Mouse (Mus musculus) lung, embryonic 15.5 days (tissue): ENCODE data around the gene Traf2. TPM values are rescaled to one million over a fixed set of nuclear protein-coding genes. Genes with fewer than 3 reads are reported as not detected.

Source experiments
- ATAC-seq: fragments of 200-750 bp; cut with Nextera tagmentation; 2 replicates; pipeline ENCODE4 v1.8.0; 2017; ENCODE audit warnings: moderate number of reproducible peaks, borderline replicate concordance; ENCODE audit not compliant: low FRiP score, low TSS enrichment; ENCODE audit errors: extremely low read depth
- H3K27ac ChIP-seq: fragments of 300-500 bp; sonication (generic); 2 replicates; pipeline ENCODE4 v1.5.1; 2015; ENCODE audit warnings: moderate library complexity, mild to moderate bottlenecking, inconsistent platforms
- H3K27me3 ChIP-seq: fragments of 300-500 bp; sonication (generic); 2 replicates; pipeline ENCODE4 v1.6.1; 2015; ENCODE audit warnings: inconsistent platforms
- H3K36me3 ChIP-seq: fragments of 300-500 bp; sonication (generic); 2 replicates; pipeline ENCODE4 v1.6.1; 2015; ENCODE audit warnings: inconsistent platforms
- H3K4me1 ChIP-seq: fragments of 300-500 bp; sonication (generic); 2 replicates; pipeline ENCODE4 v1.6.1; 2015; ENCODE audit warnings: inconsistent platforms
- H3K4me2 ChIP-seq: fragments of 300-500 bp; sonication (generic); 2 replicates; pipeline ENCODE4 v1.6.1; 2015; ENCODE audit warnings: inconsistent platforms, mild to moderate bottlenecking, moderate library complexity
- H3K4me3 ChIP-seq: fragments of 300-500 bp; sonication (generic); 2 replicates; pipeline ENCODE4 v1.5.1; 2015; ENCODE audit warnings: mild to moderate bottlenecking, inconsistent platforms
- H3K9ac ChIP-seq: fragments of 300-500 bp; sonication (generic); 2 replicates; pipeline ENCODE4 v1.6.1; 2015; ENCODE audit warnings: inconsistent platforms
- H3K9me3 ChIP-seq: fragments of 300-500 bp; sonication (generic); 2 replicates; pipeline ENCODE4 v1.6.1; 2016; ENCODE audit warnings: inconsistent platforms
- WGBS: fragments of 180-500 bp; shearing (Covaris S2); methylation state at CpG from one replicate; pipeline ENCODE4 v1.1.7; 2015; 5-methylcytosine and 5-hydroxymethylcytosine counted together
- polyA plus RNA-seq: library from polyadenylated mRNA; unstranded; fragments of >200 nt; fragmentation: Nextera tagmentation; extraction: Ambion mirVana; gene quantifications from 2 replicates; pipeline ENCODE4 v1.2.1, GENCODE M21; 2015

The Traf2 gene
- 37.1 and 41.3 TPM in 2 replicates for polyA plus RNA-seq

- WGBS, result 2% methylated on average over 48 of the region's 48 CpGs
Observed at GRCm38 (mm10) chr2:25546811-25547491, at the start of gene Traf2. TSS of gene Traf2 (minus strand) at chr2:25546940.

GRCm38 (mm10) chr2:25591863-25592262, 45.1 kb upstream of the Traf2 start:
- Histone ChIP-seq H3K9ac (no peak overlapping the region), H3K9me3 (no peaks in the 10 kb centered on the region), H3K27me3 (no peaks in the 10 kb centered on the region), H3K4me2 (no peak overlapping the region), H3K4me3 (no peak overlapping the region), H3K4me1 (no peaks in the 10 kb centered on the region), H3K36me3 (peaks cover 83% of the 10 kb centered on the region), H3K27ac (no peak overlapping the region)
- WGBS, result 87% methylated on average over 2 of the region's 2 CpGs
- no peak for ATAC-seq

More at GRCm38 (mm10) chr2:25546811-25547491, at the start of gene Traf2:
- H3K9ac ChIP-seq, result peak within 1 kb of the TSS; percentile 65
- peak within 1 kb of the TSS; percentile 61 for H3K4me2 ChIP-seq
- H3K27me3 ChIP-seq, result no peaks in the 10 kb centered on the region
- H3K4me3 ChIP-seq, result peak within 1 kb of the TSS; percentile 69
- peak within 1 kb of the TSS; percentile 83 for H3K27ac ChIP-seq
- peaks cover 16% of the 10 kb centered on the region for H3K4me1 ChIP-seq
- no peaks in the 10 kb centered on the region for H3K36me3 ChIP-seq
- no peaks in the 10 kb centered on the region for H3K9me3 ChIP-seq
- peak; percentile 99 for ATAC-seq

DNA sequence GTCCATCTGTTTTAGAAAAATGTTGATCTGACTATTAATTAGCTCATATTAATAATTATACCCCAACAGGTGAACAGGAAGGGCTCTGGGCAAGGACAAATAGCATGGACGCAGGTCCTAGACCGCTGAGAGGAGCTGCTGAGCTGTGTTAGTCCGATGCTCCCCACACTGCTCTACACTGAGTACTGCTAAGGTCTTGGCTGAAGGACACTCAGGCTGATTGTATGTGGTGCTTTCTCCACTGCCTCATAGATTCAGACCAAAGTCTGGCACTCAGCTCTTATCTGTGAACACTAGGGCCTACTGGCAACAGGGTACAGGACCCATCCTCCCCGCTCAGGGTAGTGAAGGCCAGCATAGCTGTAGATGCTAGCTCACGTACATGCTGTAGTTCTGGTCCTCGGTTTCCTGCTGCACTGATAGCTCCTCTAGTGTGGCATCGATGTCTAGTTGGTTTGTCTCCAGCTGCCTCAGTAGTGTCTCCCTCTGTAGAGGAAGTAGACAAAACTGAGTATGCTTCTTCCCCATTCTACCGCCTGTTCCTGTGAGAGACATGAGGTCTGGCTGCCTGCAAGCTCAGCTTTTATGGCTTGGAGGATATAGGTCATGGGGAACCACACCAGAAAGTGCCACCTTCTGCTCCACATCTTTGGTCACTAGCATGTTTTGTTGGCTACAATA, 41.6 kb upstream of the Traf2 start:
- H3K4me2 ChIP-seq, result no peak overlapping the region
- H3K9me3 ChIP-seq, result no peaks in the 10 kb centered on the region
- H3K27me3 ChIP-seq, result no peaks in the 10 kb centered on the region
- 88% methylated on average over 8 of the region's 8 CpGs for WGBS
- no peak overlapping the region for H3K4me3 ChIP-seq
- H3K27ac ChIP-seq, result no peak overlapping the region
- no peak for ATAC-seq
- H3K36me3 ChIP-seq, result peaks cover 84% of the 10 kb centered on the region
- no peaks in the 10 kb centered on the region for H3K4me1 ChIP-seq
- H3K9ac ChIP-seq, result no peak overlapping the region

GRCm38 (mm10) chr2:25587290-25587689, 40.5 kb upstream of the Traf2 start:
- Histone ChIP-seq H3K36me3 (peaks cover 75% of the 10 kb centered on the region), H3K27me3 (no peaks in the 10 kb centered on the region), H3K27ac (no peak overlapping the region), H3K9ac (no peak overlapping the region), H3K9me3 (no peaks in the 10 kb centered on the region), H3K4me1 (peaks cover 7% of the 10 kb centered on the region), H3K4me3 (no peak overlapping the region), H3K4me2 (no peak overlapping the region)
- 92% methylated on average over 8 of the region's 8 CpGs for WGBS
- ATAC-seq, result no peak

- WGBS, result 75% methylated on average over 3 of the region's 3 CpGs
- Histone ChIP-seq H3K36me3 (peaks cover 58% of the 10 kb centered on the region), H3K9me3 (no peaks in the 10 kb centered on the region), H3K27ac (no peak overlapping the region), H3K9ac (no peak overlapping the region), H3K4me1 (peaks cover 21% of the 10 kb centered on the region), H3K27me3 (peaks cover 8% of the 10 kb centered on the region), H3K4me2 (no peak overlapping the region), H3K4me3 (no peak overlapping the region)
- ATAC-seq, result no peak
Observed at GRCm38 (mm10) chr2:25585601-25586000, 38.9 kb upstream of the Traf2 start.

DNA sequence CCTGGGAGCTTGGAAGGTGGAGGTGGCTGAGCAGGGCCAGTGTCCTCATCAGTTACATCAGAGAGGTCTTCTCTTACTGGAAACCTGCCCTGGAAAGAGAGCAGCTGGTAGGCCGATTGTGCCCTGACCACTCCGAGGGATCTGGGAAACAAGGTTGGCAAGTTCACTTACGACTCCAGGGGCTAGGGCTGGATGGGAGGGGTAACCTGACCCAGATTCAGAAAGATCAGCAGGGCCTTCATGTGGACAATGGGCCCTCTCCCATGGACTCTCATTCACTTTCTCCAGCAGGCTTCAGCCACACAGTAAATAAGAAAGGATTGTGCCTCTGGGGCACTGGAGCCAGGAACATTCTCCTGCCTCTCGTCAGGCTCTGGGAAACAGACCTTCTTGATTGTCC, 38.1 kb upstream of the Traf2 start:
- WGBS, result 85% methylated on average over 4 of the region's 4 CpGs
- peaks cover 23% of the 10 kb centered on the region for H3K4me1 ChIP-seq
- H3K9me3 ChIP-seq, result no peaks in the 10 kb centered on the region
- H3K27me3 ChIP-seq, result peaks cover 15% of the 10 kb centered on the region
- H3K9ac ChIP-seq, result no peak overlapping the region
- H3K36me3 ChIP-seq, result peaks cover 53% of the 10 kb centered on the region
- H3K4me2 ChIP-seq, result no peak overlapping the region
- no peak overlapping the region for H3K4me3 ChIP-seq
- ATAC-seq, result no peak
- no peak overlapping the region for H3K27ac ChIP-seq

DNA sequence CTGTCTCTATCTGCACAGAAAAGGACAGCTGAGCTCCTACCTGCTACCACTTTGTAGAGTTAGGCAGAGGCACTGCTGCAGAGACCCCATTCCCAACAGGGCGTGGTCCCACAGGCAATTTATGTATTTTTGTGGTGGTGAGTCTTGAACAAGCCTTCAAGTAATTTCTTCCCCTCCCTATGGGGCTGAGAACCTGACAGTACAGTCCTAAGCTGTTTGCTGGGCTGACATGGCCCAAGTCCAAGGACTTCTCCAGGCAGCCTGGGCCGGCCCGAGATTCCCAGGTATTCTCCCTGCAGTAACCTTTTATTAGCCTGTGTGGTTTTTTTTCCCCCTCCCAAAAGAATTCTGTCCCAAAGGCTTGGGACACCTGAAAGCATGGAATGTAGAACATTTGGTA, 37.4 kb upstream of the Traf2 start:
- Histone ChIP-seq H3K27me3 (peaks cover 22% of the 10 kb centered on the region), H3K9ac (no peak overlapping the region), H3K4me2 (no peak overlapping the region), H3K36me3 (peaks cover 49% of the 10 kb centered on the region), H3K9me3 (no peaks in the 10 kb centered on the region), H3K4me1 (peaks cover 30% of the 10 kb centered on the region), H3K27ac (no peak overlapping the region), H3K4me3 (no peak overlapping the region)
- 82% methylated on average over 3 of the region's 3 CpGs for WGBS
- no peak for ATAC-seq

DNA sequence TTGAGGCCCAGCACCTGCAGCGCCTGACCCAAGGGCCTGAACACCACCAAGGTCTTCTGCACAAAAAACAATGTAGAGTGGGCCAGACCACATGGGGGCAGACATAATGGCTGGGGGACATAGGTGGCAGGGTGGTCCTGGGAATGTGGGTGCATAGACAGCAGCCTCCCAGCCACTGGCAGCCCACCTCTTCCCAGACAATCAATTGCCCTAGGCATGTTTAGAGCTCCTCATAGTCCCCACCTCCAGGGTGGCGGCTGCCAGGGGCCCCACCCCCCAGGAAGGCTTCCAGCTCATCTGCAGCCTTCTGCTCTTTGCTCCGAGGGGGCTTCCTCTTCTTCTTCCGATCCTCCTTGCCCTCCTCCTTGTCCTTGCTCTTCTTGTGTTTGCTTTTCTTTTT, 36.8 kb upstream of the Traf2 start:
- H3K27ac ChIP-seq, result no peak overlapping the region
- peaks cover 46% of the 10 kb centered on the region for H3K36me3 ChIP-seq
- H3K9ac ChIP-seq, result no peak overlapping the region
- 54% methylated on average over 4 of the region's 4 CpGs for WGBS
- no peak overlapping the region for H3K4me2 ChIP-seq
- H3K4me3 ChIP-seq, result no peak overlapping the region
- no peak for ATAC-seq
- H3K9me3 ChIP-seq, result no peaks in the 10 kb centered on the region
- peaks cover 36% of the 10 kb centered on the region for H3K4me1 ChIP-seq
- H3K27me3 ChIP-seq, result peaks cover 28% of the 10 kb centered on the region

DNA sequence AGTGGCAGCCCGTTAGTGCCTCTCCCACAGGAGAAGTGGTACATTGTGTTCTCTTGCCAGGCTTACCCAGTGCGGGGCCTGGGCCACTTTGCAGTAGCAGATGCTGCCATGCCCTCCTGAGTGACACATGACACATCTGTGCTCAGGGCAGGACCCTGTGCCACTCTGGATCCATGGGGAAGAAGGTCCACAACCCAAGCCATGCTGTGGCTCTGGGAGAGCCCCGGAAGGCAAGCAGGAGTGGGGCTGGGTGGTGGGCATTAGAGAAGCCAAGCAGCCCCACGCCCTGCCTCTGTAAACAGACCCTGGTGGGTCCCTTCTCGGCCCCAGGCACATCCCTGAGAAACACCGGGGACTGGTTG, 36.4 kb upstream of the Traf2 start:
- peaks cover 33% of the 10 kb centered on the region for H3K27me3 ChIP-seq
- H3K9ac ChIP-seq, result no peak overlapping the region
- H3K4me3 ChIP-seq, result no peak overlapping the region
- H3K27ac ChIP-seq, result no peak overlapping the region
- H3K4me2 ChIP-seq, result no peak overlapping the region
- no peak for ATAC-seq
- H3K36me3 ChIP-seq, result peaks cover 42% of the 10 kb centered on the region
- WGBS, result 77% methylated on average over 6 of the region's 6 CpGs
- H3K4me1 ChIP-seq, result peaks cover 40% of the 10 kb centered on the region
- H3K9me3 ChIP-seq, result no peaks in the 10 kb centered on the region

DNA sequence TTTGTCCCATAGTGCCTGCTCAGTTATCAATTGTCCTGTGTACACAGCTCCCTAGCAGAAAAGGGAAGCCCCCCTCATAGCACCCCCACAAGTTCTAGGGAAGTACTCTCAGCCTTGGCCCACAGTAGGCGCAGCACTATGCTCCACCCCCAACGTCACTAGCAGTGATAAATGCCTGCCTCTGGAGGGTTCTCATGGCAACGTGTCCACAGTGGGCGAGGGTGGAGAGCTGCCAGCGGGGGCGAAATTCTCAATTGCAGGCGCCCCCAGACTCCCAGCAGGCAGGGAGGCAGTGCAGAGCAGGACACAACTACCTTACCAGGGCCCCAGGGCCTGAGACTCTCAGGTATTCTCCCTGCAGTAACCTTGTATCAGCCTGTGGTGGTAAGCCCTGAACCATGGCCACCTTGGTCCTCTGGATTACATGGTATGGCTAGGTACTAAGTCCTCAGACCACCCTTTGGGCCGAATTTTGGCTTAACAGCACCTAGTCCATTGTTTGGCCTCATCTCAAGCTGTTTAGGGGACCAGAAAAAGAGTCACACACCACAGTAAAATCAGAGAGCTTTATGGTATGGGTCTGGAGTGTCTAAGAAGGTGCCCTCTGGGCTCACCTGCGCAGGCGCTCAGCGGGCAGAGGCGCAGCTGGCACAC, 35.9 kb upstream of the Traf2 start:
- no peaks in the 10 kb centered on the region for H3K9me3 ChIP-seq
- no peak overlapping the region for H3K9ac ChIP-seq
- 42% methylated on average over 12 of the region's 12 CpGs for WGBS
- peaks cover 39% of the 10 kb centered on the region for H3K36me3 ChIP-seq
- H3K27me3 ChIP-seq, result peaks cover 38% of the 10 kb centered on the region
- H3K4me1 ChIP-seq, result peaks cover 45% of the 10 kb centered on the region
- no peak overlapping the region for H3K4me3 ChIP-seq
- H3K4me2 ChIP-seq, result no peak overlapping the region
- ATAC-seq, result no peak; the same call in 1 of the 2 replicates
- H3K27ac ChIP-seq, result no peak overlapping the region

GRCm38 (mm10) chr2:25581901-25582301, 35.2 kb upstream of the Traf2 start:
- H3K9me3 ChIP-seq, result no peaks in the 10 kb centered on the region
- no peak overlapping the region for H3K4me3 ChIP-seq
- H3K36me3 ChIP-seq, result peaks cover 32% of the 10 kb centered on the region
- H3K27me3 ChIP-seq, result peaks cover 45% of the 10 kb centered on the region
- ATAC-seq, result no peak
- H3K4me2 ChIP-seq, result no peak overlapping the region; the same call in 1 of the 2 replicates
- no peak overlapping the region for H3K27ac ChIP-seq
- WGBS, result 21% methylated on average over 6 of the region's 6 CpGs
- no peak overlapping the region for H3K9ac ChIP-seq
- H3K4me1 ChIP-seq, result peaks cover 52% of the 10 kb centered on the region

GRCm38 (mm10) chr2:25581294-25581864, 34.6 kb upstream of the Traf2 start, which contains the start of gene Ajm1:
TSS of gene Ajm1 (minus strand) at chr2:25581757.
- Histone ChIP-seq H3K4me1 (peaks cover 56% of the 10 kb centered on the region), H3K36me3 (peaks cover 28% of the 10 kb centered on the region), H3K9ac (0 out of 2 replicates have a peak within 1 kb of the TSS, but pooled peaks have one; percentile 14), H3K4me2 (peak within 1 kb of the TSS; percentile 69), H3K27me3 (peaks cover 50% of the 10 kb centered on the region), H3K9me3 (no peaks in the 10 kb centered on the region), H3K27ac (no peak within 1 kb of the TSS), H3K4me3 (peak within 1 kb of the TSS; percentile 34)
- WGBS, result 6% methylated on average over 19 of the region's 19 CpGs
- peak; percentile 27 for ATAC-seq
